Comparison of ENCODE assay signal across 12 mouse cellular contexts in the genomic region with DNA sequence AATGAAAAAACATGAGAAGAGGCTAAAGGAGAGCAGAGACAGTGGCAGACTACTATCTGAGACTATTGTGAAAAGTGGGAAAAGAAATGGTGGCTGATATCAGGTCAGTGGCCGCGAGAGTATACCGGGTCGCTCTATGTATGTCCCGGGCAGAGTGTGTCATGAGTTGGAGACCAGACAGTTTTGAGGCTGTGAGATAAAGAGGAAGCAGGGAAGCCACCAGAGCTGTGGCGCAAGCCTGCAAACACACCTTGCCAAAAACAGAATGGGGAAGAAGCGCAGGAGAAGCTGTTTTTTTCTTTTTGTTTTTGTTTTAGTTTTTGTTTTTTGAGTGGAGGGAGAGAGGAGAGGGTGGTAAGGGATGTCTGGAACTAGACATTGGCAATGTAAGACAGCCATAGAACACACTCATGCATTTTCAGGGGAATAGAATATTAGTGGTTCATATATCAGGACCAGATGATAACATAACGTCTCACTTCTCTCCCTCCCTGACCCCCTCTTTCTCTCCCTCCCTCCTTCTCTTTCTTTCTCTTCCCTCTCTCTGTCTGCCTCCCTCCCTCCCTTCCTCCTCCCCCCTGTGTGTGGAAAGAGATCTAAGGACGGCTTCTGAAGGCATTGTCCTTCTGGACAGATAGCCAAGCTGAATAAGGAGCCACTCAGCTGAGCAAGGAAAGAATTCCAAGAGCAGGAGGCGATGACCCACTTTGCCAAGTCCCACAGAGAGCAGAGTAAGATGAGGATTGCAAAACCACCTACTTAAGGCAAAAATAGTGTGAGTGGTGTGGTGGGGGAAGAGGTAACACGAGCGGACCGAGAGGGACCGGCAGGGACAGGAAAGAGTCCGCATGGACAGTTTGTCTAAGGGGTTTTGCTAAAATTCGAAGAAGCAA.
A peak's percentile ranks its signal among the peaks of the same experiment; 100 is the strongest.
DNase-seq lines count a peak whose midpoint lies in the region; ATAC-seq lines count a peak whose summit lies in the region.
"Had no signal": no experiment of that assay in that cellular context is flagged by ENCODE, and none has a peak within 500 bp of the region (broad histone marks: within the 10 kb centered on the region; RNA-seq: fewer than 3 reads in every experiment).

No protein-coding gene starts in this region.

- no peak overlapping the region for H3K9ac ChIP-seq in heart, embryonic 16.5 days (ENCODE audit: low read length)
- H3K9ac ChIP-seq in heart, embryonic 12.5 days: no peak overlapping the region
- H3K9ac ChIP-seq: lung, embryonic 14.5 days had no signal

- H3K36me3 ChIP-seq in heart, embryonic 16.5 days (ENCODE audit: control insufficient read depth, insufficient read depth): no peaks in the 10 kb centered on the region
- H3K36me3 ChIP-seq in heart, embryonic 12.5 days: no peaks in the 10 kb centered on the region

- ATAC-seq in heart, embryonic 16.5 days (replicated peaks; ENCODE audit: extremely low read depth, insufficient read depth, low FRiP score): no peak
- no peak for ATAC-seq in heart, embryonic 12.5 days (ENCODE audit: insufficient number of reproducible peaks, low FRiP score)
- peak; percentile 90 for ATAC-seq in hematopoietic stem cell, adult 5-6 weeks (replicated peaks in 1 of 2; ENCODE audit: insufficient read depth in 1 of 2, low FRiP score in 2 of 2, low TSS enrichment in 1 of 2, low read depth in 1 of 2, poor library complexity in 2 of 2, severe bottlenecking in 2 of 2)
- ATAC-seq: Patski had no signal

- DNase-seq in MEL-GATA-1-ER (ENCODE audit: extremely low read depth, low read depth): peak; percentile 56
- peak; percentile 35 to 50 for DNase-seq in lung, postnatal 4 days
- no peak for DNase-seq in urinary bladder, postnatal 14 days (ENCODE audit: low spot score)
- DNase-seq in neural tube, embryonic 10.5 days (ENCODE audit: extremely low spot score, low spot score): no peak
- no peak for DNase-seq in layer of hippocampus, adult 18-20 months (ENCODE audit: low spot score in 2 of 2)
- DNase-seq: kidney, adult 18-20 months; lung, embryonic 14.5 days; thymus, adult 18-20 months had no signal

- whole genome bisulfite sequencing in heart, embryonic 16.5 days: 49% methylated on average over 16 of the region's 16 CpGs
- WGBS in heart, embryonic 12.5 days: 52% methylated on average over 16 of the region's 16 CpGs

- no peak overlapping the region for H3K4me3 ChIP-seq in heart, embryonic 16.5 days (ENCODE audit: low read length)
- H3K4me3 ChIP-seq in heart, embryonic 12.5 days: no peak overlapping the region

- no peaks in the 10 kb centered on the region for H3K27me3 ChIP-seq in heart, embryonic 16.5 days (ENCODE audit: control insufficient read depth, insufficient read depth, low read length)
- no peaks in the 10 kb centered on the region for H3K27me3 ChIP-seq in heart, embryonic 12.5 days (replicated peaks)
- H3K27me3 ChIP-seq: Patski had no signal

- no peak overlapping the region for H3K27ac ChIP-seq in heart, embryonic 16.5 days (ENCODE audit: low read length)
- H3K27ac ChIP-seq in heart, embryonic 12.5 days (ENCODE audit: poor library complexity, severe bottlenecking): no peak overlapping the region

- peak overlapping the region; percentile 23 for H3K4me2 ChIP-seq in heart, embryonic 16.5 days (ENCODE audit: low read depth, low read length)
- no peak overlapping the region for H3K4me2 ChIP-seq in heart, embryonic 12.5 days
- H3K4me2 ChIP-seq: lung, embryonic 14.5 days had no signal

- no peaks in the 10 kb centered on the region for H3K9me3 ChIP-seq in heart, embryonic 16.5 days (replicated peaks; ENCODE audit: control insufficient read depth, low read length)
- no peaks in the 10 kb centered on the region for H3K9me3 ChIP-seq in heart, embryonic 12.5 days (replicated peaks)

- peaks cover 6% of the 10 kb centered on the region for H3K4me1 ChIP-seq in heart, embryonic 16.5 days (ENCODE audit: control insufficient read depth, insufficient read depth, low read length)
- H3K4me1 ChIP-seq in heart, embryonic 12.5 days (replicated peaks): peaks cover 9% of the 10 kb centered on the region

Comparison
In these comparisons a context has a peak if more than half of its experiments do, and no peak if none do; other contexts are left out.
1. ATAC-seq: peak in hematopoietic stem cell, adult 5-6 weeks (2 of 2); none in heart, embryonic 16.5 days (single experiment) and heart, embryonic 12.5 days (single experiment).
2. DNase-seq: peak in MEL-GATA-1-ER (single experiment) and lung, postnatal 4 days (2 of 2); none in urinary bladder, postnatal 14 days (single experiment), neural tube, embryonic 10.5 days (single experiment) and layer of hippocampus, adult 18-20 months (0 of 2).